Mouse (Mus musculus) central nervous system, embryonic 11.5 days (tissue): ENCODE data around the gene Kctd6. TPM values are rescaled to one million over a fixed set of nuclear protein-coding genes. Genes with fewer than 3 reads are reported as not detected.

ENCODE experiments used
- polyA plus RNA-seq: library from polyadenylated mRNA; depleted of rRNA; stranded (reverse); fragments of >200 nt; gene quantifications from 2 replicates; pipeline ENCODE4 v1.2.3, GENCODE M21; 2012; rRNA removed

Kctd6 gene
- polyA plus RNA-seq: 6.9 and 12.2 TPM in 2 replicates

DNA sequence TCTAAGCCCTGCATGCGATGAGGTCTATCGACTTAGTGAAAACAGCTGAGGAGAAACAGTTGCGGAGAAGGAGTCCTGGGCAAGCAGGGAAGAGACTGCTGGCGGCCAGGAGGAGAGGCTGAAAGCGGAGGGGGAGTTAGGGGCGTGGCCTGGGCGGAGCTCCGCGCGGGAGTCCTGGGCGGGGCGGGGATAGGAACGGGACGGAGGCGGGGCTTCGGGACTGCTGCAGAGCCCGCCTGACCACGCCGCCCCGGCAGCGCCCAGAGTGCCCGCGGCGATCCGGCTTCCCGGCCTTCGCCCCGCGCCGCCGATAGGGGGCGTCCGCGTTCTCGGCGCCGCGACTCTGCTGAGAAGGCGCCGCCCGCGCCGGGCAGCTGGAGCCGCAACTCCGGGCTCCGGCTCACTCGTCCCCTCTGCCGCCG, at the start of gene Kctd6:
Kctd6 (plus strand) TSS at position 338 of the 422 bp plus-strand sequence.

DNA sequence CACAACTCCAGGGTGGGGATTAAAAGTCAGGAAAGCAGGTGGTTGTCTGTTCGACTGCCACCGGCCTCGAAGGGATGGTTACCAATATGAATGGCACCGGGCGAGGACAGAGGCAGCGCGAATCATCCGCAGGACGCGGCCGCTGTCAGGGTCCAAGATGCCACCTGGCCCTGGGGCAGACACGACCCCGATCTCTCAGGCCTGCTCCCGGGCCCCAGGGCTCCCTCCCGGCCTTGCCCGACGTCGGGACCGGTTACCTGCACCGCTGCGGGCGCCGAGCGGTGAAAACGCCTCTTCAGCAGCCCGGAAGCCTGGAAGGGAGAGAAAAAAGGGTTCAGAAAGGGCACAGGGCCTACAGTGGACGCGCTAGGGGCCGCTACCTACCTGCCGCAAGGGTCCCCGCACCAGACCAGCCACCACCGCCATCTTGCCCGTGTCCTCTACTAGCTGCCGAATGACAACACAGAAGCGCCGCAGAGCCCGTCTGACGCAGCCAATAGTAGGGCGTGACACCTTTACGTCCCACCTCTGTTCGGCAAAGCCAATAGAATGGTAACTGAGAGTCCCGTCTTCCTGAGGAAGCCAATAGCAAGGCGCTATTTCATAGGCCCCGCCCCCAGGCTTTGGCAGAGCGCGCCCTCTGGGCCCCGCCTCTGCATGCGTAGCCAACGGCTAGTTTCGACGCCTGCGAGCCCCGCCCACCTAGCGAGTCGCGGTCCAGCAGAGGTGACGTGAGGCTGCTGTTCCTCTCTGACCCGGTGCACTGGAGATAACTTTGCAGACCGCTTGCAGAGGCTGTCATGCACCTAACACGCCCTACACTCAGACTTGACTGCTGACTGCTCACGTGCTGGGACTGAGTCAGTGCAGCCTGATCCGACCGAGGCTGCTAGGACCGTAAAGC, 41.2 kb upstream of the Kctd6 start, which contains the start of gene Pdhb:
Pdhb (minus strand) TSS at position 519 of the 904 bp plus-strand sequence.

GRCm38 (mm10) chr14:8259166-8259565, 45.2 kb downstream of the Kctd6 start, which contains the start of gene Acox2:
Gene Acox2, minus strand, starts transcription at chr14:8259353.

Other genes with a start within 250 kb of the Kctd6 start
- 0.10 TPM in 1 of 2 replicates, not detected in the other for gene Dnase1l3, start 219.6 kb upstream of the Kctd6 start, polyA plus RNA-seq
- 9.0 and 11.6 TPM in 2 replicates for gene Abhd6, start 211.2 kb upstream of the Kctd6 start, polyA plus RNA-seq
- gene Rpp14, start 133.8 kb upstream of the Kctd6 start, polyA plus RNA-seq: 16.9 and 25.6 TPM in 2 replicates
- 16.9 and 25.7 TPM in 2 replicates for gene Pxk, start 115.9 kb upstream of the Kctd6 start, polyA plus RNA-seq
- 161 and 183 TPM in 2 replicates for gene Pdhb, start 41.1 kb upstream of the Kctd6 start, polyA plus RNA-seq
- 0.05 and 0.21 TPM in 2 replicates for gene Acox2, start 45.2 kb downstream of the Kctd6 start, polyA plus RNA-seq
- gene Fam107a, start 103.9 kb downstream of the Kctd6 start, polyA plus RNA-seq: 0.79 and 1.9 TPM in 2 replicates
- 0.11 and 0.15 TPM in 2 replicates for gene Oit1, start 164.6 kb downstream of the Kctd6 start, polyA plus RNA-seq